Mouse (Mus musculus) adrenal gland, postnatal 4 days (tissue): Measurements from ENCODE around the gene St8sia1. TPM values are rescaled to one million over a fixed set of nuclear protein-coding genes. Genes with fewer than 3 reads are reported as not detected.

Source experiments
- DNase-seq, 2 experiments: peaks; one replicate each; pipeline ENCODE4 v3.0.0; 2021 to 2022; ENCODE audit warnings: low spot score in 2 of 2, mixed read lengths in 2 of 2
- total RNA-seq, 2 experiments: library from RNA; stranded (reverse); gene quantifications; 2 replicates each; pipeline ENCODE4 v1.2.3; 2021

The St8sia1 gene
- total RNA-seq, 2 experiments from 2014 or later = 4.3 to 5.3 TPM

- no peak for DNase-seq
These were observed 132.5 kb downstream of the St8sia1 start for GRCm38 (mm10) chr6:142831706-142832105.

- no peak for DNase-seq
These were observed 133.0 kb downstream of the St8sia1 start for GRCm38 (mm10) chr6:142831243-142831642.

GRCm38 (mm10) chr6:142830221-142830620, 134.0 kb downstream of the St8sia1 start:
- DNase-seq = no peak

GRCm38 (mm10) chr6:142825449-142825848, 138.8 kb downstream of the St8sia1 start:
- no peak for DNase-seq

GRCm38 (mm10) chr6:142823008-142823787, 141.1 kb downstream of the St8sia1 start:
- no peak for DNase-seq

GRCm38 (mm10) chr6:142818306-142818705, 145.9 kb downstream of the St8sia1 start:
- DNase-seq = no peak

- no peak for DNase-seq
These were observed 148.7 kb downstream of the St8sia1 start for GRCm38 (mm10) chr6:142815513-142815912.

GRCm38 (mm10) chr6:142814495-142814921, 149.7 kb downstream of the St8sia1 start:
- peak; percentile 38 to 56 for DNase-seq

- no peak for DNase-seq
These were observed 150.2 kb downstream of the St8sia1 start for GRCm38 (mm10) chr6:142814011-142814410.

- DNase-seq = no peak
These were observed 151.3 kb downstream of the St8sia1 start for GRCm38 (mm10) chr6:142812969-142813368.

GRCm38 (mm10) chr6:142810239-142810638, 154.0 kb downstream of the St8sia1 start:
- DNase-seq = no peak

- no peak for DNase-seq
These were observed 154.7 kb downstream of the St8sia1 start for GRCm38 (mm10) chr6:142809373-142810098.

GRCm38 (mm10) chr6:142806326-142806725, 157.9 kb downstream of the St8sia1 start:
- no peak for DNase-seq

- no peak for DNase-seq
These were observed 159.8 kb downstream of the St8sia1 start, which contains the start of gene Sult6b2 for GRCm38 (mm10) chr6:142804402-142804801. TSS of gene Sult6b2 (minus strand) at chr6:142804502.

- DNase-seq = no peak
These were observed 161.4 kb downstream of the St8sia1 start for GRCm38 (mm10) chr6:142802617-142803525.

- DNase-seq = no peak
These were observed 162.6 kb downstream of the St8sia1 start for GRCm38 (mm10) chr6:142801687-142802086.

- DNase-seq = no peak
These were observed 164.4 kb downstream of the St8sia1 start for GRCm38 (mm10) chr6:142799704-142800374.

- no peak for DNase-seq
These were observed 165.4 kb downstream of the St8sia1 start for GRCm38 (mm10) chr6:142798837-142799236.

GRCm38 (mm10) chr6:142797996-142798395, 166.3 kb downstream of the St8sia1 start:
- DNase-seq = no peak

GRCm38 (mm10) chr6:142795655-142796441, 168.4 kb downstream of the St8sia1 start:
- DNase-seq = no peak
